23 mouse cellular contexts compared by ENCODE assay signal in genomic region chr6:59524095-59524939, GRCm38 (mm10).
DNase-seq lines count a peak whose midpoint lies in the region; ATAC-seq and TF ChIP-seq lines count a peak whose summit lies in the region.
"Had no signal": no experiment of that assay in that cellular context is flagged by ENCODE, and none has a peak within 500 bp of the region (broad histone marks: within the 10 kb centered on the region; RNA-seq: fewer than 3 reads in every experiment).

No protein-coding gene starts in this region.

- no peaks in the 10 kb centered on the region for H3K36me3 ChIP-seq in liver, adult 2 months (ENCODE audit: control insufficient read depth, insufficient read depth, low read length)
- no peaks in the 10 kb centered on the region for H3K36me3 ChIP-seq in kidney, embryonic 15.5 days
- H3K36me3 ChIP-seq: embryonic facial prominence, embryonic 10.5 days; heart, embryonic 13.5 days; liver, embryonic 13.5 days; midbrain, embryonic 12.5 days; neural tube, embryonic 15.5 days had no signal

- no peak for TF ChIP-seq CTCF in liver, adult 2 months (IDR thresholded peaks at IDR 0.05; ENCODE audit: low read depth, low read length)
- TF ChIP-seq CTCF in Patski (IDR thresholded peaks at IDR 0.05), result no peak

- H3K9ac ChIP-seq in liver, adult 2 months (ENCODE audit: low read depth, low read length), result no peak overlapping the region
- no peak overlapping the region for H3K9ac ChIP-seq in kidney, embryonic 15.5 days
- H3K9ac ChIP-seq: heart, embryonic 13.5 days; liver, embryonic 13.5 days; lung, embryonic 14.5 days; midbrain, embryonic 12.5 days; neural tube, embryonic 15.5 days had no signal

- POLR2A ChIA-PET in Patski (lab: Charles Lee), result no interaction called here

- H3K4me1 ChIP-seq in liver, adult 2 months (ENCODE audit: control insufficient read depth, insufficient read depth, low read length), result no peaks in the 10 kb centered on the region; the same call in 1 of the 2 replicates
- peaks cover 11% of the 10 kb centered on the region; the same call in 1 of the 2 replicates for H3K4me1 ChIP-seq in kidney, embryonic 15.5 days
- H3K4me1 ChIP-seq: embryonic facial prominence, embryonic 10.5 days; liver, embryonic 13.5 days; midbrain, embryonic 12.5 days; neural tube, embryonic 15.5 days had no signal

- no peak overlapping the region for H3K27ac ChIP-seq in liver, adult 2 months (replicated peaks; ENCODE audit: insufficient read depth, low read depth, low read length)
- H3K27ac ChIP-seq in kidney, embryonic 15.5 days, result peak overlapping the region; percentile 54
- H3K27ac ChIP-seq: embryonic facial prominence, embryonic 10.5 days; heart, adult 2 months; heart, embryonic 13.5 days; layer of hippocampus, adult 2 months; liver, embryonic 13.5 days; midbrain, embryonic 12.5 days; neural tube, embryonic 15.5 days had no signal

- no peaks in the 10 kb centered on the region for H3K79me2 ChIP-seq in liver, adult 2 months (ENCODE audit: control insufficient read depth, insufficient read depth, low read length)

- TF ChIP-seq POLR2A in liver, adult 2 months (IDR thresholded peaks at IDR 0.05; ENCODE audit: extremely low read depth, insufficient read depth, low read length), result no peak

- ATAC-seq in Patski, result peak; percentile 39
- peak; percentile 80 for ATAC-seq in kidney, embryonic 15.5 days (replicated peaks; ENCODE audit: low FRiP score)

- in situ Hi-C loops in Patski (cut with MboI; ENCODE audit: low pct_unique_long_range_greater_than_20kb), result loop anchor here (25.0 kb wide), 1 partner anchor 688 kb away; no protein-coding TSS in a partner anchor

- DNase-seq in liver, adult 2 months (ENCODE audit: extremely low read depth, low read depth, low spot score), result peak; percentile 73
- DNase-seq in liver, result no peak
- DNase-seq in Patski (ENCODE audit: low read depth, low spot score), result no peak
- DNase-seq in yolk sac, embryonic 10.5 days (ENCODE audit: low spot score), result peak; percentile 6
- no peak for DNase-seq in left cerebral cortex, adult 11 months (ENCODE audit: low spot score)
- no peak for DNase-seq in spleen, postnatal 10 days (ENCODE audit: low spot score in 2 of 2)
- DNase-seq: adrenal gland, postnatal 25 days; B cell, adult 2 months; cerebellum, adult 8-10 months; gastrocnemius, postnatal 36 days; heart, adult 2 months; heart, postnatal 14 days; liver, embryonic 13.5 days; lung, embryonic 14.5 days; right cerebral cortex, postnatal 4 days; thymus, postnatal 14 days had no signal

- H3K9me3 ChIP-seq in kidney, embryonic 15.5 days (replicated peaks), result no peaks in the 10 kb centered on the region
- H3K9me3 ChIP-seq: embryonic facial prominence, embryonic 10.5 days; heart, embryonic 13.5 days; liver, embryonic 13.5 days; midbrain, embryonic 12.5 days; neural tube, embryonic 15.5 days had no signal

- H3K4me2 ChIP-seq in kidney, embryonic 15.5 days, result no peak overlapping the region
- H3K4me2 ChIP-seq: heart, embryonic 13.5 days; liver, embryonic 13.5 days; lung, embryonic 14.5 days; midbrain, embryonic 12.5 days; neural tube, embryonic 15.5 days had no signal

- CTCF ChIA-PET in Patski (lab: Charles Lee), result interaction anchor here (1.3 kb wide), 1 partner anchor 23 kb away, joined by 3 read pairs; no protein-coding TSS in a partner anchor

- WGBS in liver, adult 2 months, result 69% methylated on average over 1 of the region's 1 CpGs
- WGBS in kidney, embryonic 15.5 days, result 72% methylated on average over 1 of the region's 1 CpGs

- no peak overlapping the region for H3K4me3 ChIP-seq in liver, adult 2 months (ENCODE audit: insufficient read depth, low read depth, low read length)
- H3K4me3 ChIP-seq in kidney, embryonic 15.5 days (replicated peaks), result no peak overlapping the region
- H3K4me3 ChIP-seq: embryonic facial prominence, embryonic 10.5 days; heart, adult 2 months; heart, embryonic 13.5 days; layer of hippocampus, adult 2 months; liver, embryonic 13.5 days; midbrain, embryonic 12.5 days; neural tube, embryonic 15.5 days had no signal

- no peaks in the 10 kb centered on the region for H3K27me3 ChIP-seq in liver, adult 2 months (ENCODE audit: control insufficient read depth, insufficient read depth, low read length)
- no peaks in the 10 kb centered on the region for H3K27me3 ChIP-seq in Patski
- no peaks in the 10 kb centered on the region for H3K27me3 ChIP-seq in kidney, embryonic 15.5 days
- H3K27me3 ChIP-seq: CH12.LX; heart, embryonic 13.5 days; liver, embryonic 13.5 days; midbrain, embryonic 12.5 days; neural tube, embryonic 15.5 days had no signal

Comparison
In these comparisons a context has a peak if more than half of its experiments do, and no peak if none do; other contexts are left out.
1. DNase-seq: peak in liver, adult 2 months (single experiment) and yolk sac, embryonic 10.5 days (single experiment); none in liver (single experiment), Patski (single experiment), left cerebral cortex, adult 11 months (single experiment) and spleen, postnatal 10 days (0 of 2).